Mouse (Mus musculus): ENCODE results near the gene Msantd3. TPM values are rescaled to one million over a fixed set of nuclear protein-coding genes. Genes with fewer than 3 reads are reported as not detected.

Gene Msantd3
- total RNA-seq, 2 experiments from 2014 or later = 3.7 TPM

- ATAC-seq (replicated peaks; ENCODE audit: low FRiP score, poor library complexity, severe bottlenecking) = no peak
Measured at GRCm38 (mm10) chr4:48591390-48591789, 51.7 kb downstream of the Msantd3 start.

GRCm38 (mm10) chr4:48592328-48592727, 52.6 kb downstream of the Msantd3 start:
- no peak for ATAC-seq (replicated peaks; ENCODE audit: low FRiP score, poor library complexity, severe bottlenecking)

DNA sequence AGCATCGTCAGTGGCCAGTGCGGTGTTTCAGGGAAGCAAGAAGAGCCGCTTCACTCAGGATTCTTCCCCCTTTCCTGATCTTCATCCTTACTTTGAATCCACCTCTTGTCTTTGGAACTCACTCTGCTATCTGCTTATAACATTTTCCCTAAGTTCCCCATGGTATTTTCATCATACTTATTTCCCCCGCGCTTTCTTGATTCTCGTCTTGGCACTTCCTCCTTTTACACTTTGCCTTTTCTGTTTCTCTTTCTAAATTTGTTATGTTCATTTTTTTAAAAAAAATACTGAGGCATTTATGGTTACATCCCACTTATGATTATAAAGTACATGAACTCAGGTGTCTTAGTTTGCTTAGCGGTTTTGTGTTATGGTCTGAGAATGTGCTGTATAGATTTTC, 53.1 kb downstream of the Msantd3 start:
- no peak for ATAC-seq (replicated peaks; ENCODE audit: low FRiP score, poor library complexity, severe bottlenecking)

DNA sequence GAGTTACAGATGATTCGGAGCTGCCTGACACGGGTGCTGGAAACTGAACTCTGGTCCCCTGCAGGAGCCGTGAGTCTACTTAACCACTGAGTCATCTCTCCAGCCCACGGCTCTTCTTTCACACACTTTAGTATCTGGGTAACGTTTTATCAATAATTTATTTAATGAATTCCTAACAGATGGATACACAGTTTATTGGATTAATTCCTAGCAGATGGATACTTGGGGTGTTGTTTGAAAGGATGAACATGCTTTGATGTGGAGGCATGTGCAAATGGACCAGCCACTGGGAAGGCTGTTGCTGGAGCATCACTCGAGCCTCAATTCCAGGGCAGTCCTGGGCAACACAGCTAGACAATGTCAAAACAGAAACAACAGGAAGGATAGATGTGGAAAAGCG, 56.4 kb downstream of the Msantd3 start:
- no peak for ATAC-seq (replicated peaks; ENCODE audit: low FRiP score, poor library complexity, severe bottlenecking)

DNA sequence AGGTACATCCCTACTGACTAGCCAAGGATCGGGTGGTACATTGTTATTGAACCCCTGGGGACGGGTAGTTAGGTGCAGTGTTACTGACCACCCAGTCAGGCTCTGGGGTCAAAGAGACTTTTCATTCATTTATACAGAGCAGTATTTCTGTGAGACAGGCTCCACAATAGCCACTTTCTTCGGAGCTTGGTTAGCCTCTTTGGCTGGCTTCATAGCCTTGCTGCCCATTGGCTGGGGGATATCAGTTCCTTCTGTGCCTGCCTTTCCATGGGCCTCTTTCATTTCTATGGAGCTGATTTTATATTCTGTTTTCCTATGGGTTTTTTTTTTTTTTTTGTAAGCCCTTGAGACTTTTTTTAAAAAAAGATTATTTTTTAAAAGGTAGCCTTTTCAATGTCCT, 65.9 kb downstream of the Msantd3 start:
- no peak for ATAC-seq (replicated peaks; ENCODE audit: low FRiP score, poor library complexity, severe bottlenecking)

GRCm38 (mm10) chr4:48609485-48609884, 69.8 kb downstream of the Msantd3 start:
- ATAC-seq (replicated peaks; ENCODE audit: low FRiP score, poor library complexity, severe bottlenecking) = no peak

DNA sequence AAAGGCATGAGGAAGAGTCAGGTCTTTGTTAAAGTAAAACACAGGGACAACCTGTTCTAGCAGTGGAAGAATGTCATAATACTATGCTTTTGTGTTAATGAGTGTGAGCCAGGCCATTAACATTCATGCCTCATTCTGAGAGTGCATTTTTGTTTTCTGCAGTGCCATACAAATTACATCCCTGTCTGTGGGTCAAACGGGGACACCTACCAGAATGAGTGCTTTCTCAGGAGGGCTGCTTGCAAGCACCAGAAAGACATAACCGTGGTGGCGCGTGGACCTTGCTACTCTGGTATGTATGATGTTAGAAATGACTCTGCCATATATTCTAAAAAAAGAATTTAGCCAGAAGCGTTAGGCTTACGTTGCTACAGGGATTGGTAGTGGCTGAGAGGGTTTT, 70.5 kb downstream of the Msantd3 start:
- ATAC-seq (replicated peaks; ENCODE audit: low FRiP score, poor library complexity, severe bottlenecking) = no peak

Other genes with a start within 250 kb of the Msantd3 start
- 16.5 and 17.3 TPM in 2 replicates for gene Tex10, start 66.5 kb upstream of the Msantd3 start, total RNA-seq (2015; ENCODE audit: low replicate concordance)
- 10.0 and 10.8 TPM in 2 replicates for gene Tex10, start 66.5 kb upstream of the Msantd3 start, total RNA-seq (2017; ENCODE audit: low replicate concordance)
- gene Tmeff1, start 45.2 kb downstream of the Msantd3 start, total RNA-seq (2015; ENCODE audit: low replicate concordance) = not detected in 2 replicates
- gene Tmeff1, start 45.2 kb downstream of the Msantd3 start, total RNA-seq (2017; ENCODE audit: low replicate concordance) = not detected in 2 replicates
- not detected in 2 replicates for gene Cavin4, start 123.6 kb downstream of the Msantd3 start, total RNA-seq (2015; ENCODE audit: low replicate concordance)
- gene Cavin4, start 123.6 kb downstream of the Msantd3 start, total RNA-seq (2017; ENCODE audit: low replicate concordance) = not detected in 2 replicates

All from erythroblast, adult 5-6 weeks (primary cell).